Mouse (Mus musculus) olfactory bulb, adult 2 months (tissue): Measurements from ENCODE around the gene Mettl15.

Experiments
- CTCF ChIP-seq: fragments of 200-500 bp; IDR thresholded peaks from 2 replicates; pipeline ENCODE4 v1.5.1; 2012; ENCODE audit warnings: low read depth, mild to moderate bottlenecking, low read length, moderate library complexity; ENCODE audit not compliant: insufficient read depth
- POLR2A ChIP-seq: fragments of 200-500 bp; IDR thresholded peaks from 2 replicates; pipeline ENCODE4 v1.6.1; 2012; ENCODE audit warnings: mild to moderate bottlenecking, low read depth, low read length, moderate library complexity; ENCODE audit not compliant: insufficient read depth

DNA sequence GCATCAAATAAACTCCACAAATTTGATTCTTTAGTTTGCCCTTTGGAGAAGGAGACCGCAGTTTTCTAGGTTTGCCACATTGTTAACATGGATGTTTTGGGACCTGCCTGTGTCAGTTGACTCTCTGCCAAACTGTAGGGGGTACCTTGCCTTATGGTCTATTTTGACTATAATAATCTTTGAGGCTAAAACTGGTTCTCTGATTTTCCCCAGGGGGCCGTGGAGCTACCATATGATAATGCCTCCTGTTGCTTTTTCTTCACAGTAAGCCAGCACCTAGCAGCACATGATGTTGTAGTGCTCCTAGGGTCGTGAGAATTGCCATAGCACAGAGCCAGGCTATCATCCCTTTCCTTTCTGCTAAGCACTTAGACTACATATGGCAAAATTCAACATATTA, 21.7 kb upstream of the Mettl15 start:
- TF ChIP-seq CTCF (no peak), POLR2A (no peak)
